Mouse (Mus musculus) embryonic facial prominence, embryonic 12.5 days (tissue): ENCODE results near the gene Cbx3. TPM values are rescaled to one million over a fixed set of nuclear protein-coding genes. Genes with fewer than 3 reads are reported as not detected.

Source experiments
- polyA plus RNA-seq: library from polyadenylated mRNA; unstranded; fragments of >200 nt; fragmentation: Nextera tagmentation; extraction: Ambion mirVana; gene quantifications from 2 replicates; pipeline ENCODE4 v1.2.1, GENCODE M21; 2016

The Cbx3 gene
- polyA plus RNA-seq, 1 experiment from 2014 or later = 581 TPM

Other genes with a start within 250 kb of the Cbx3 start
- gene Nfe2l3, start 37.7 kb upstream of the Cbx3 start, polyA plus RNA-seq = 1.9 and 2.1 TPM in 2 replicates
- 2,177 and 2,461 TPM in 2 replicates for gene Hnrnpa2b1, start 466 bp upstream of the Cbx3 start, polyA plus RNA-seq
- gene Snx10, start 53.5 kb downstream of the Cbx3 start, polyA plus RNA-seq = 17.2 and 21.1 TPM in 2 replicates